In genomic region chr4:126123309-126124040, GRCm38 (mm10) we compare ENCODE assay signal across 16 mouse cellular contexts. TPM values are rescaled to one million over a fixed set of nuclear protein-coding genes. Genes with fewer than 3 reads are reported as not detected.
DNase-seq lines count a peak whose midpoint lies in the region; TF ChIP-seq lines count a peak whose summit lies in the region.
"Had no signal": no experiment of that assay in that cellular context is flagged by ENCODE, and none has a peak within 500 bp of the region (broad histone marks: within the 10 kb centered on the region; RNA-seq: fewer than 3 reads in every experiment).

No protein-coding gene starts in this region.

- DNase-seq in cerebellum, adult 18-20 months: peak; percentile 54 to 56
- DNase-seq in cerebellum, postnatal 4 days (ENCODE audit: low spot score in 2 of 2): no peak
- DNase-seq in left cerebral cortex, adult 18-20 months (ENCODE audit: low spot score in 2 of 2): peak; percentile 23 to 59
- no peak for DNase-seq in left cerebral cortex, postnatal 10 days (ENCODE audit: extremely low spot score in 1 of 2, low spot score in 2 of 2)
- DNase-seq in right cerebral cortex, adult 2 months (ENCODE audit: low spot score in 2 of 2): peak; percentile 39 to 47
- DNase-seq in right cerebral cortex, postnatal 4 days: no peak
- DNase-seq in layer of hippocampus, adult 2 months (ENCODE audit: low spot score in 2 of 2): no peak
- DNase-seq in thymus, postnatal 0 days (ENCODE audit: low spot score): no peak
- DNase-seq: B cell, adult 2 months; gastrocnemius, postnatal 25 days; thymus, adult 2 months had no signal

- intact Hi-C loops in left cerebral cortex, postnatal 10 days (cut with DNase I): no loop called here

- no peak overlapping the region for H3K4me3 ChIP-seq in layer of hippocampus, adult 2 months
- H3K4me3 ChIP-seq: heart, embryonic 13.5 days; limb, embryonic 10.5 days; midbrain, embryonic 10.5 days; myocyte had no signal

- TF ChIP-seq CTCF in layer of hippocampus, adult 2 months (conservative IDR thresholded peaks at IDR 0.05): no peak

- no peak overlapping the region for H3K27ac ChIP-seq in layer of hippocampus, adult 2 months
- H3K27ac ChIP-seq: heart, embryonic 13.5 days; limb, embryonic 10.5 days; liver, embryonic 14.5 days; midbrain, embryonic 10.5 days had no signal

RNA-seq across cellular contexts. Expression of gene Stk40, which starts 19.7 kb away (rescaled TPM):
- total RNA-seq in left cerebral cortex, adult 18-20 months (2021): 10 to 100 TPM; 43.5 to 48.3 TPM
- 10 to 100 TPM; 18.6 to 25.9 TPM for total RNA-seq in left cerebral cortex, postnatal 10 days (2021)
- 10 to 100 TPM; 24.8 to 26.6 TPM for total RNA-seq in layer of hippocampus, adult 2 months (2021)
- 26.5 and 28.8 TPM in 2 replicates for polyA plus RNA-seq in thymus, postnatal 0 days (2015; fragmentation: Nextera tagmentation; extraction: Ambion mirVana)

RNA-seq across cellular contexts. Expression of gene Eva1b, which starts 24.1 kb away (rescaled TPM):
- 1 to 10 TPM; 2.4 to 2.9 TPM for total RNA-seq in left cerebral cortex, adult 18-20 months (2021)
- 1 to 10 TPM; 6.8 to 8.0 TPM for total RNA-seq in left cerebral cortex, postnatal 10 days (2021)
- total RNA-seq in layer of hippocampus, adult 2 months (2021): 1 to 10 TPM; 3.3 to 3.6 TPM
- polyA plus RNA-seq in thymus, postnatal 0 days (2015; fragmentation: Nextera tagmentation; extraction: Ambion mirVana): 28.2 and 28.7 TPM in 2 replicates

RNA-seq across cellular contexts. Expression of gene Lsm10, which starts 27.1 kb away (rescaled TPM):
- 10 to 100 TPM; 12.2 to 17.6 TPM for total RNA-seq in left cerebral cortex, adult 18-20 months (2021)
- 10 to 100 TPM; 16.2 to 16.8 TPM for total RNA-seq in left cerebral cortex, postnatal 10 days (2021)
- total RNA-seq in layer of hippocampus, adult 2 months (2021): 10 to 100 TPM; 13.4 to 13.8 TPM
- polyA plus RNA-seq in thymus, postnatal 0 days (2015; fragmentation: Nextera tagmentation; extraction: Ambion mirVana): 55.9 and 61.0 TPM in 2 replicates

RNA-seq across cellular contexts. Expression of gene Sh3d21, which starts 39.8 kb away (rescaled TPM):
- total RNA-seq in left cerebral cortex, adult 18-20 months (2021): under 1 TPM; 0.59 to 0.77 TPM
- total RNA-seq in left cerebral cortex, postnatal 10 days (2021): 1 to 10 TPM; 1.3 to 1.7 TPM
- under 1 TPM; 0.59 to 0.81 TPM for total RNA-seq in layer of hippocampus, adult 2 months (2021)
- polyA plus RNA-seq in thymus, postnatal 0 days (2015; fragmentation: Nextera tagmentation; extraction: Ambion mirVana): 2.2 and 2.7 TPM in 2 replicates

Comparison
In these comparisons a context has a peak if more than half of its experiments do, and no peak if none do; other contexts are left out.
1. DNase-seq: peak in cerebellum, adult 18-20 months (2 of 2), left cerebral cortex, adult 18-20 months (2 of 2) and right cerebral cortex, adult 2 months (2 of 2); none in cerebellum, postnatal 4 days (0 of 2), left cerebral cortex, postnatal 10 days (0 of 2), right cerebral cortex, postnatal 4 days (single experiment), layer of hippocampus, adult 2 months (0 of 2) and thymus, postnatal 0 days (single experiment).